Mouse (Mus musculus) bone marrow, adult 2 months (tissue): ENCODE measurements around the gene Golph3. TPM values are rescaled to one million over a fixed set of nuclear protein-coding genes. Genes with fewer than 3 reads are reported as not detected.

Experiments used
- H3K27ac ChIP-seq: fragments of 200-500 bp; 2 replicates; pipeline ENCODE4 v1.5.1; 2012; ENCODE audit warnings: low read depth, mild to moderate bottlenecking, control low read depth, inconsistent platforms, low read length; ENCODE audit not compliant: control insufficient read depth, poor library complexity, insufficient read depth
- H3K4me1 ChIP-seq: fragments of 200-500 bp; 2 replicates; pipeline ENCODE4 v1.6.1; 2011; ENCODE audit warnings: low read length; ENCODE audit not compliant: control insufficient read depth, insufficient read depth
- H3K4me3 ChIP-seq: fragments of 200-500 bp; replicated peaks from 2 replicates; pipeline ENCODE3; 2011; ENCODE audit warnings: mild to moderate bottlenecking, low read depth, low read length, control low read depth; ENCODE audit not compliant: control insufficient read depth
- CTCF ChIP-seq: fragments of 200-500 bp; IDR thresholded peaks from 2 replicates; pipeline ENCODE4 v1.5.1; 2011; ENCODE audit warnings: low read length, control low read depth; ENCODE audit not compliant: control insufficient read depth, insufficient read depth
- POLR2A ChIP-seq: fragments of 200-500 bp; IDR thresholded peaks from 2 replicates; pipeline ENCODE4 v1.6.1; 2011; ENCODE audit warnings: low read depth, mild to moderate bottlenecking, control low read depth, low read length, borderline replicate concordance; ENCODE audit not compliant: control insufficient read depth
- WGBS: fragments of 180-500 bp; shearing (Covaris S2); methylation state at CpG from one replicate; pipeline ENCODE4 v1.1.7; 2018; 5-methylcytosine and 5-hydroxymethylcytosine counted together
- polyA plus RNA-seq: library from polyadenylated mRNA; stranded (reverse); fragments of >200 nt; gene quantifications from 2 replicates; pipeline ENCODE4 v1.2.4, GENCODE M21; 2011; ENCODE audit warnings: low replicate concordance; ENCODE audit not compliant: missing spikeins, insufficient read depth, insufficient read length

Gene Golph3
- polyA plus RNA-seq, 1 experiment, result 27.1 TPM

DNA sequence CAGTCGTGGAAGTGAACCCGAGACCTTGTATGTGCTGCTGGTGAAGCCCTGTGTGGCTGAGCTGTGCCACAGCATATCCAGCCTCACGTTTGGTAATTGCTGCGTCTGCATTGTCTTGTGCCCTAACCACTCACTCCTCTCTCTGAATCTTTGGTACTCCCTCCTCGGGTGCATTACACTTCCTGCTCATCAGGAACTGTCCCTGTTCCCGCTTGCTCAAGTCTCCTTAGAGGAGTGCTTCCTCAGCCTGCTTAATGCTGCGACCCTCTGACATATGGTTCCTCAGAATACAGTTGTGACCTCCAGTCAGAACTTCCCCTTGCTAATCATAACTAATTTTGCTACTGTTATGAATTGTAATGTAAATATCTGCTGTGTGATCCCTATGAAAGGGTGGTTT is 34.7 kb downstream of the Golph3 start:
- H3K4me3 ChIP-seq, result no peak overlapping the region
- WGBS, result 57% methylated on average over 7 of the region's 7 CpGs
- peaks cover 1% of the 10 kb centered on the region; the same call in 1 of the 2 replicates for H3K4me1 ChIP-seq
- TF ChIP-seq CTCF (no peak), POLR2A (no peak)
- no peak overlapping the region for H3K27ac ChIP-seq

DNA sequence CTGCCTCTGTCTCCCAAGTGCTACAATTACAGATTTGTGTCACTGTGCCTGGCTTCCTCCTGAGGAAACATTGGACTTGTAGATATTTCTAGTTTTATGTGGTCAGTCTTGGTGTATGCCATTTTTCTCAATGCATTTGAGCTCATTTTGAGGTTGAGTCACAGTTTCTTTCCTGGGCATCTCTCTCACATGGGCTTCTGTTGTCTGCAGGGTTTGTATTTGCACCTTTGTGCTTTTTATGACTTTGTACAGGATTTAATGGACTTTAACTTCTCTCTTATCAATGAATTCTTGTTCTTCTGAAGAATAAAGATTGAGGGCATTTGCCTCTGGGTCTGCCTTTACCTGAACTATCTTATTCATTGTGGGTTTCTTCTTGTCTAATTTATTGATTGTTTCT is 36.2 kb downstream of the Golph3 start:
- no peak for TF ChIP-seq POLR2A
- no peak for TF ChIP-seq CTCF
- Histone ChIP-seq H3K4me3 (no peak overlapping the region), H3K4me1 (peaks cover 1% of the 10 kb centered on the region; the same call in 1 of the 2 replicates), H3K27ac (no peak overlapping the region)

DNA sequence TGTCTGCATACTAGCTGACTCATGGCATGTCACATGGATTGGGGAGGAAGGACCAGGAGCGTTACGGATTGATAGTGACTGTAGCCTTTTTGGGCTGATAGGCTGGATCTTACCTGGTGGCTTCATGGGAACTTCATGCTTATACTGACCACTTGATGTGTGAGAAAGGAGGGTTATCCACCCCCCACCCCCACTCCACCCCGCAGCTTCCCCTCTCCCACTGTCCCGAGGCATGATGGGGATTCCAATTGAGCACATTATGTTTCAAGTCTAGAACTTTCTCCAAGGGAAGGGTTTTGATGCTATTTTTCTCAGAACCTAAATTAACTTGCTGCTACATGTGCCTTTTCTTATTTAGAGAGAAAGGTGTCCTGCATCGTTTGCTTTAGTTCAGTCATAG is 37.1 kb downstream of the Golph3 start:
- TF ChIP-seq CTCF (no peak), POLR2A (no peak)
- Histone ChIP-seq H3K4me1 (peaks cover 1% of the 10 kb centered on the region; the same call in 1 of the 2 replicates), H3K4me3 (no peak overlapping the region), H3K27ac (no peak overlapping the region)
- 91% methylated on average over 5 of the region's 5 CpGs for WGBS

DNA sequence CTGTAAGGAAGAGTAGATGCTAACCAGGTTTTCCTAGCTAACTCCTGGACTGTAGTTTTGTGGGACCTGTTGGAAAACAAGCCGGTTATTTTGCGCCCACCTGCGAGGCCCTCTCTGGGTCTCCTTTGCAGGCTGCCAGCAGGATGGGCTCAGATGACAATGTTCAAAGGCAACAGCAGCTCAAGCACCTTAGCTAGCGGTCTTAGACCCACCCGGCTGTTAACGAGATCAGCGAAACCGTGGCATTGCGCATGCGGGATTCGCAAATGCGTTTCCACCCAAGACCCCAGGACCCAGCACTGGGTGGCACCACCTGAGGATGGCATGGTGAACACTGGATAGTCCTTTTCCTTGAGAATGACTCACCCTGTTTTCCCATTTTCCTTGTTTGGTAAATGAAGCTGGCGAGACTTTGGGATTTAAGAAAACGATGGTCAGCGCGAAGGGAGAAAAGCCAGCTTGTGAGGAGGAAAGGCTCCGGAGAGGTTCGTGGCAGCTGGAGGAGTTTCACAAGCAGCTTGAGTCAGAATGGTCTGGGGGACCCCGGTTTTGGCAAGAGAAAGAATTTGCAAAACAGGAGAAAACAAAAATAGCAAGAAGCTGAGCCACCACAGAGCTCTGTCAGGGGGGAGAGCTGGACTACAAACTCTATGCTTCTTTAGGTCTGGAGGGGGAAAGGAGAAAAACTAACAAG is 39.4 kb downstream of the Golph3 start:
- Histone ChIP-seq H3K27ac (no peak overlapping the region), H3K4me3 (no peak overlapping the region), H3K4me1 (peaks cover 1% of the 10 kb centered on the region; the same call in 1 of the 2 replicates)
- WGBS, result 86% methylated on average over 19 of the region's 19 CpGs
- TF ChIP-seq POLR2A (no peak), CTCF (no peak)

DNA sequence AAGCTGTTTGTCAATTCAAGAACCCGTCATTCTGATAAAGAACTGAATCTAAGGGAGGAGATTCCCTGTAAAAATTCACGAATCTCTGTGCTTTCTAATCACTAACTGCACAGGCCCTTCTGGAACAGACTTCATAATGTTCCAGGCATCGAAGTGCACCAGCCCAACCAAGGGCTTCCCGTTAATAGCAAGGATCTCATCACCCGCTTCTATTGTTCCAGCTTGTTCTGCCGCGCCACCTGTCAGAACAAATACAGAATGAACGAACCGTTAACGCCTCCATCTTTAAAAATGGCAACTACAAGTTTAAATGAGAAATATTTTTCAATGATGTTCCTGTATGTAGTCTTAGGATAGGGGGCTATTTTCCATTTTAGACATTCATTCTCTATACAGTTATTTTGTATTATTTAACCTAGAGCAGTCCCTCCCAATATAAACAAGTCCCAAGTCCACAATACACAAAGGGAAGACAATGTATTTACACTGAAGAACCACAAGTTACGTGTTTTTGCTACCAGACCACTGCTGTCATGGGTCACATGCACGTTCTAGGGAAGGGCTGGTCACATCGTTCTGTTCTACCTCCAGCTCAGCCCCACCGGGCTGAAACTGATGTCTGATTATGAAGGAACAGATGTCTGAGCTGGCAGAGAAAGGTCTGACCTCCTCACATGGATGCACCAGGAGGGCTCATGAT is 40.9 kb downstream of the Golph3 start:
- 84% methylated on average over 14 of the region's 14 CpGs for WGBS
- Histone ChIP-seq H3K4me1 (no peaks in the 10 kb centered on the region; the same call in 1 of the 2 replicates), H3K4me3 (no peak overlapping the region), H3K27ac (no peak overlapping the region)
- TF ChIP-seq POLR2A, result no peak

DNA sequence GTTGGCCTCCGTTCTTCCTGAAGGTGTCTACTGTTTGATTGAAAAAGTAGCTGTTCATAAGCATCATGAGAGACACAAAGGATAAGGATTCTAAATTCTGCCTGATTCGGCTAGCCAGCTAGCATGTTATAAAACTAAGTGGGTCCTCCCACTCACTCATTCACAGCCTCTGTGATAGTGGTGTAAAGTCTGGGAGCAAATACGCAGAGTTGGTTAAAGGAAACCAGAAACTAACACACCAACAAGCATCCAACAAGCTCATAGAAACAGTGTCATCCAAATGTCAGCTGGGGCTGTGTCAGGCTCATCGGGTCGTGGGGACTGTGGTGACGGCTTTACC is 41.4 kb downstream of the Golph3 start:
- H3K4me3 ChIP-seq, result no peak overlapping the region
- no peak overlapping the region for H3K27ac ChIP-seq
- no peak for TF ChIP-seq POLR2A
- no peak for TF ChIP-seq CTCF
- H3K4me1 ChIP-seq, result no peaks in the 10 kb centered on the region; the same call in 1 of the 2 replicates
- 89% methylated on average over 6 of the region's 6 CpGs for WGBS

DNA sequence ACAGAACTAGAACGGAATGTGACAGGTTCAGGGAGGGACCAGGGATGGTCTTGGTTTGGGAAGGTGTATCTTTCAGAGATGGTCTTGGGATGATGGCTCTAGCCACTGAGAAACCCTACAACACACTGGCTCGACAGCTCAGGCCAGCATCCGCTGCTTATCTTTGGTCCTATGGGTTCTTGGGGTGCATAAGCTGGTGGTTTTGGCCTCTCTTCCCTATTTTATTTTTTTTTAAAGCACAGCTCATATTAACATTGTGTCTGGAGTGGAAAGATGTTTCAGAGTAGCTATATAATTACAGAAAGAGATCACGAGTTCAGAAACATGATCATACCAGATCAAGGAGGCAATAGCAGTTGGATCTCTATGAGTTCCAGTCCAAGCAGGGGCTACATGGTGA is 42.8 kb downstream of the Golph3 start:
- 75% methylated on average over 4 of the region's 4 CpGs for WGBS
- Histone ChIP-seq H3K27ac (no peak overlapping the region), H3K4me3 (no peak overlapping the region), H3K4me1 (peaks cover 2% of the 10 kb centered on the region; the same call in 1 of the 2 replicates)
- no peak for TF ChIP-seq POLR2A
- TF ChIP-seq CTCF, result no peak

DNA sequence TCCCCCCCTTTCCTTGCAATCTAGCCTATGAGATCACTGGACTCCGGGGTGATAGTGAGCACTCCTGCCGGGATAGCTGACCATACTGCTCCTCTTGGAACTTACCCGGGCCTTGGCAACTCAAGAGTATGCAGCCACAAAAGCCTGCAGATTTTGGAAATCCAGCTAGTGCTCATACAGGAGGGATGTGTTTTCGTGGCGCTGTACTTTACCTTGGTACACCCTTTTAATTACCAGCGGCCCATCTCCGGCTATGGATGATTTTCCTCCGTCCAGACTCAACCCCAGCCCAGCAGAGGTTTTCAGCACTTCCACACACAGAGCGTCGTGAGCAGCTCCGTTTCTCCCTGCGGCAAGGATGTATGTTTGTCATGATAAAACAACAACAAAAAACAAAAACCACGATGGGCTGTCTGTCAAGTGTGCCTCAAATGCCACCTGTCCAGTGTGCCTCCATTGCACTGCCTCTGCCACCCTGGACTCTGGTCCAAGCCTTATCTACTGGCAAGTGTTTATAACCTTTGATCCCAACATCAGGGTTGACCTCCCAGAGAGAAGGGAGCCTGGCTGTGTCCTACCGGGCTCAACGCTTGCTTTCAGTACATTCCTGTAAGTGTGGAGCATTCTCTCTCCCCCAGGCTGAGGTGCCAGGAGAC is 44.3 kb downstream of the Golph3 start:
- no peak overlapping the region for H3K27ac ChIP-seq
- TF ChIP-seq CTCF (no peak), POLR2A (no peak)
- H3K4me1 ChIP-seq, result peaks cover 2% of the 10 kb centered on the region; the same call in 1 of the 2 replicates
- WGBS, result 88% methylated on average over 15 of the region's 15 CpGs
- H3K4me3 ChIP-seq, result no peak overlapping the region
